In the genomic region with DNA sequence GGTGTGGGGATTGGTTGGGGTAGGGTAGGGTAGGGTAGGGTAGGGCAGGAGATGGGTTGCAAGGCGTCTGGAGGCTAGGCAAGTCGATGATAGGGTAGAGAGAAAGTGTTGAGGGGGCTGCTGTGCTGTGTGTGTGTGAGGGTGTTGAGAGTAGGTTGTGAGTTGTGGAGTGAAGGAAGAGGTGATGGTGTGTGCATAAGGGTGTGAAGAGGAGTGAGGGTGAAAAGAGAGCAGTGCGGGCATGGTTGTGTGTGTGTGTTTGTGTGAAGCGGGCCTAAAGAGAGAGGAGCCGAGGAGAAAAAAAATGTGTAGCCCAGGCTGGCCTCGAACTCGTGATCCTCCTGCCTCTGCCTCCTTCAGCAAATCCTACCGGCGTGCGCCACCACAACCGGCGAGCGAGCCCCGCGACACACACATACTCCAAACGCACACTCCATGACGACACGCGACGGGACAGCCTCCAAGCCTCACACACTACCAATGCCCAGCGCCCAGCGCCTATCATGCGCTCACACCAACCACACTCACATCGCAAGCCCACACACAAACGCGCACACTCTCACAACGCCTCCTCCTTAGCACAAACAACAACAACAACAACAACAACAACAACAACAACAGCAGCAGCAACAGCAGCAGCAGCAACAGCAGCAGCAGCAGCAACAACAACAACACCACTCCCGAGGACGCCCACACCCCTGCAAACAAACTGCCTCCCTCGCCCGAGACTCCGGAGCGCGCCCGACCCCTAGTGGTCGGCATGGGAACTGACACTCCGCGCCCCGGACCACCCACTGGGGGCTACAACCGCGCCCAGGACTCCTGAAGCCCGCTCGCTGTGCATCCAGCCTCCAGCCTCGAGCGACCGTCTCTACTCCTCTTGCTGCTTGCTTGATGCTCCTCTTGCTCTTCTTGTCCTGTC, we compare ENCODE assay signal across 8 mouse cellular contexts. TPM values are rescaled to one million over a fixed set of nuclear protein-coding genes. Genes with fewer than 3 reads are reported as not detected.
DNase-seq lines count a peak whose midpoint lies in the region; ATAC-seq lines count a peak whose summit lies in the region.

No protein-coding gene starts in this region.

- peak; percentile 96 for ATAC-seq in heart, embryonic 15.5 days (replicated peaks; ENCODE audit: insufficient number of reproducible peaks, insufficient read depth, low FRiP score, low read depth)
- ATAC-seq in liver, embryonic 15.5 days (ENCODE audit: insufficient read depth), result peak; percentile 89
- ATAC-seq in neural tube, embryonic 12.5 days (ENCODE audit: low FRiP score, low read depth), result peak; percentile 97

- H3K27ac ChIP-seq in forebrain, embryonic 10.5 days, result peak overlapping the region; percentile 78
- H3K27ac ChIP-seq in heart, embryonic 15.5 days, result no peak overlapping the region
- peak overlapping the region; percentile 64; the same call in 1 of the 2 replicates for H3K27ac ChIP-seq in liver, embryonic 15.5 days (replicated peaks)
- no peak overlapping the region for H3K27ac ChIP-seq in neural tube, embryonic 12.5 days

- peak overlapping the region; percentile 86 for H3K4me2 ChIP-seq in heart, embryonic 15.5 days
- peak overlapping the region; percentile 82 for H3K4me2 ChIP-seq in liver, embryonic 15.5 days
- H3K4me2 ChIP-seq in neural tube, embryonic 12.5 days (replicated peaks), result peak overlapping the region; percentile 72

- peaks cover 17% of the 10 kb centered on the region for H3K27me3 ChIP-seq in forebrain, embryonic 10.5 days (ENCODE audit: poor library complexity, severe bottlenecking)
- H3K27me3 ChIP-seq in heart, embryonic 15.5 days, result no peaks in the 10 kb centered on the region; the same call in 1 of the 2 replicates
- H3K27me3 ChIP-seq in liver, embryonic 15.5 days, result peaks cover 15% of the 10 kb centered on the region; the same call in 1 of the 2 replicates
- 0 out of 2 replicates have a peak, but pooled peaks cover 5% of the 10 kb centered on the region for H3K27me3 ChIP-seq in neural tube, embryonic 12.5 days (replicated peaks)

- DNase-seq in CD8-positive naive resting alpha-beta T cell, adult 2 months (ENCODE audit: low read depth in 2 of 2, low spot score in 2 of 2), result peak; percentile 93 to 96
- peak; percentile 100 for DNase-seq in c-Kit-positive CD71-negative TER-119-negative erythroid progenitor cells, embryonic 14.5 days (ENCODE audit: low read depth)
- peak; percentile 95 for DNase-seq in forebrain, embryonic 10.5 days (ENCODE audit: extremely low spot score, low spot score)
- DNase-seq in kidney, postnatal 25 days, result peak; percentile 92 to 93
- peak; percentile 88 for DNase-seq in telencephalon, adult 2 months (ENCODE audit: low read depth, low spot score)

- H3K36me3 ChIP-seq in forebrain, embryonic 10.5 days (replicated peaks), result no peaks in the 10 kb centered on the region
- H3K36me3 ChIP-seq in heart, embryonic 15.5 days, result no peaks in the 10 kb centered on the region
- H3K36me3 ChIP-seq in liver, embryonic 15.5 days (replicated peaks), result no peaks in the 10 kb centered on the region
- H3K36me3 ChIP-seq in neural tube, embryonic 12.5 days, result no peaks in the 10 kb centered on the region

- peak overlapping the region; percentile 47 for H3K9ac ChIP-seq in heart, embryonic 15.5 days
- H3K9ac ChIP-seq in liver, embryonic 15.5 days, result peak overlapping the region; percentile 59
- peak overlapping the region; percentile 64 for H3K9ac ChIP-seq in neural tube, embryonic 12.5 days

- WGBS in forebrain, embryonic 10.5 days, result 2% methylated on average over 46 of the region's 46 CpGs
- WGBS in heart, embryonic 15.5 days, result 3% methylated on average over 46 of the region's 46 CpGs
- 1% methylated on average over 46 of the region's 46 CpGs for WGBS in liver, embryonic 15.5 days (ENCODE audit: insufficient replicate concordance)
- WGBS in neural tube, embryonic 12.5 days, result 3% methylated on average over 46 of the region's 46 CpGs

- 0 out of 2 replicates have a peak, but pooled peaks cover 3% of the 10 kb centered on the region for H3K9me3 ChIP-seq in forebrain, embryonic 10.5 days
- H3K9me3 ChIP-seq in heart, embryonic 15.5 days (replicated peaks), result no peaks in the 10 kb centered on the region
- H3K9me3 ChIP-seq in liver, embryonic 15.5 days (replicated peaks), result no peaks in the 10 kb centered on the region
- H3K9me3 ChIP-seq in neural tube, embryonic 12.5 days, result no peaks in the 10 kb centered on the region

- peak overlapping the region; percentile 69 for H3K4me3 ChIP-seq in forebrain, embryonic 10.5 days
- H3K4me3 ChIP-seq in heart, embryonic 15.5 days, result peak overlapping the region; percentile 62
- H3K4me3 ChIP-seq in liver, embryonic 15.5 days (replicated peaks), result peak overlapping the region; percentile 64
- H3K4me3 ChIP-seq in neural tube, embryonic 12.5 days, result peak overlapping the region; percentile 52

- H3K4me1 ChIP-seq in forebrain, embryonic 10.5 days, result peaks cover 4% of the 10 kb centered on the region; the same call in 1 of the 2 replicates
- H3K4me1 ChIP-seq in heart, embryonic 15.5 days (replicated peaks), result no peaks in the 10 kb centered on the region
- H3K4me1 ChIP-seq in liver, embryonic 15.5 days (replicated peaks), result peaks cover 16% of the 10 kb centered on the region
- H3K4me1 ChIP-seq in neural tube, embryonic 12.5 days, result no peaks in the 10 kb centered on the region

RNA-seq across cellular contexts. Expression of a gene that starts 55.6 kb away (rescaled TPM):
- polyA plus RNA-seq in forebrain, embryonic 10.5 days (2016; fragmentation: Nextera tagmentation; extraction: Ambion mirVana), result 210 and 213 TPM in 2 replicates
- 49.7 and 50.8 TPM in 2 replicates for polyA plus RNA-seq in heart, embryonic 15.5 days (2015; fragmentation: Nextera tagmentation; extraction: Ambion mirVana)
- polyA plus RNA-seq in liver, embryonic 15.5 days (2015; fragmentation: Nextera tagmentation; extraction: Ambion mirVana), result 43.3 and 48.9 TPM in 2 replicates
- 161 and 162 TPM in 2 replicates for polyA plus RNA-seq in neural tube, embryonic 12.5 days (2016; fragmentation: Nextera tagmentation; extraction: Ambion mirVana)

Comparison
In these comparisons a context has a peak if more than half of its experiments do, and no peak if none do; other contexts are left out.
1. H3K27ac ChIP-seq: peak in forebrain, embryonic 10.5 days (single experiment) and liver, embryonic 15.5 days (single experiment); none in heart, embryonic 15.5 days (single experiment) and neural tube, embryonic 12.5 days (single experiment).
2. Peak in every context shown above with its lines, with median percentiles within 50 percentile points of each other: DNase-seq, H3K4me3 ChIP-seq, ATAC-seq, H3K4me2 ChIP-seq and H3K9ac ChIP-seq.